Mouse (Mus musculus) small intestine, adult 2 months (tissue): ENCODE measurements around the gene Spcs1.

ENCODE experiments used
- CTCF ChIP-seq: fragments of 200-500 bp; IDR thresholded peaks from 2 replicates; pipeline ENCODE4 v1.5.1; 2012; ENCODE audit warnings: low read depth, mild to moderate bottlenecking, control low read depth, inconsistent platforms, low read length, moderate library complexity, mixed read lengths; ENCODE audit not compliant: insufficient replicate concordance, insufficient read length; ENCODE audit errors: extremely low read depth
- POLR2A ChIP-seq: fragments of 200-500 bp; IDR thresholded peaks from 2 replicates; pipeline ENCODE4 v1.6.1; 2012; ENCODE audit warnings: low read depth, mild to moderate bottlenecking, control low read depth, inconsistent platforms, low read length, moderate library complexity

DNA sequence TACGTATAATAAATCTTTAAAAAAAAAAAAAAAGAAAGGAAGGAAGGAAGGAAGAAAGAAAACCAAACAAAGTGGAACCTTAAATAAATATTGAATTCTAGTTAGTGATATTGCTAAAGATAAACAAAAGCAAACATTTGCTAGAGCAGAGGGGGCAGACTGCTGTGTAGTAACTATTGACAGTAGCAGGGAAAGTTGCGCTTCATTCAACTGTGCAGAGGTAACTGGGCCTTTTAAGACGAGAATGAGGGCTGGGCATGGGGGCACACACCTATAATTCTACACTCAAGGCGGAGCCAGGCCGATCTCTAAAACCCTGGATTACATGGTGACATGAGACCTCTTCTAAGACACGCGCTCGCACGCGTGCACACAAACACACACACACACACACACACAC is 51.5 kb downstream of the Spcs1 start:
- no peak for TF ChIP-seq POLR2A
- no peak for TF ChIP-seq CTCF
